Mouse (Mus musculus): ENCODE measurements around the gene Dcaf17. TPM values are rescaled to one million over a fixed set of nuclear protein-coding genes. Genes with fewer than 3 reads are reported as not detected.

The Dcaf17 gene
- polyA plus RNA-seq, 1 experiment, result 2.9 TPM

GRCm38 (mm10) chr2:71142410-71142809 lies 87.3 kb downstream of the Dcaf17 start:
- 26% methylated on average over 7 of the region's 7 CpGs for WGBS
- no peak overlapping the region for H3K4me3 ChIP-seq (ENCODE audit: extremely low read depth, insufficient read depth, insufficient read length)
- H3K4me1 ChIP-seq (ENCODE audit: control insufficient read depth, insufficient read depth, insufficient read length), result no peaks in the 10 kb centered on the region

DNA sequence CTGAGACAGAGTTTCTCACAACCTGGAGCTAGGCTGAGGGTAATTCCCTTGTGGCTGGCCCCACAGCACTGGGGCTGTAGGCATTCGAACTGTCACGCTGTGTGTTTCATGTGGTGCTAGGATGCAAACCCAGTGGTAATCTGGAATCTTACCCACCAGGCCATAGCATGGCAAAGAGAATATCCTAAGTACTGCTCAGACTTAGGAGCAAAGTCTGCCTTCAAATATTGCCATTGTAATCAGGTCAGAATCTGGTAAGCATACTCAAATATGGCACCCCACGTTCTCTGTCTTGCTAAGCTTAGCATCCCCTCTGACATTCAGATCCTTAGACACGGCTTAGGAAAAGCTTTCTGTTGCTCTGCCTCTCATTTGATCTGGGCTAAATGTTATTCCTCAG lies 90.7 kb downstream of the Dcaf17 start:
- no peak for DNase-seq (ENCODE audit: low read depth in 1 of 2, low spot score in 2 of 2)
- Histone ChIP-seq H3K27me3 (ENCODE audit: control insufficient read depth, insufficient read depth, low read length) (no peaks in the 10 kb centered on the region), H3K4me3 (ENCODE audit: extremely low read depth, insufficient read depth, insufficient read length) (no peak overlapping the region), H3K4me1 (ENCODE audit: control insufficient read depth, insufficient read depth, insufficient read length) (no peaks in the 10 kb centered on the region), H3K27ac (ENCODE audit: insufficient read depth, low read length) (no peak overlapping the region), H3K36me3 (ENCODE audit: control insufficient read depth, insufficient read depth, low read length) (no peaks in the 10 kb centered on the region)
- WGBS, result 93% methylated on average over 4 of the region's 4 CpGs
- TF ChIP-seq POLR2A (IDR thresholded peaks at IDR 0.05; ENCODE audit: low read depth, low read length), result no peak
- no peak for TF ChIP-seq CTCF (IDR thresholded peaks at IDR 0.05; ENCODE audit: extremely low read depth, insufficient read depth, insufficient read length, insufficient replicate concordance)

More at GRCm38 (mm10) chr2:71142410-71142809, 87.3 kb downstream of the Dcaf17 start:
- DNase-seq (ENCODE audit: low read depth in 1 of 2, low spot score in 2 of 2), result no peak
- H3K36me3 ChIP-seq (ENCODE audit: control insufficient read depth, insufficient read depth, low read length), result no peaks in the 10 kb centered on the region
- no peak overlapping the region for H3K27ac ChIP-seq (ENCODE audit: insufficient read depth, low read length)
- TF ChIP-seq POLR2A (IDR thresholded peaks at IDR 0.05; ENCODE audit: low read depth, low read length) (no peak), CTCF (IDR thresholded peaks at IDR 0.05; ENCODE audit: extremely low read depth, insufficient read depth, insufficient read length, insufficient replicate concordance) (no peak)
- H3K27me3 ChIP-seq (ENCODE audit: control insufficient read depth, insufficient read depth, low read length), result no peaks in the 10 kb centered on the region

GRCm38 (mm10) chr2:71146266-71146665 lies 91.1 kb downstream of the Dcaf17 start:
- DNase-seq (ENCODE audit: low read depth in 1 of 2, low spot score in 2 of 2), result no peak
- WGBS, result 61% methylated on average over 3 of the region's 3 CpGs
- no peaks in the 10 kb centered on the region for H3K36me3 ChIP-seq (ENCODE audit: control insufficient read depth, insufficient read depth, low read length)
- H3K4me1 ChIP-seq (ENCODE audit: control insufficient read depth, insufficient read depth, insufficient read length), result no peaks in the 10 kb centered on the region
- H3K27ac ChIP-seq (ENCODE audit: insufficient read depth, low read length), result no peak overlapping the region
- no peak overlapping the region for H3K4me3 ChIP-seq (ENCODE audit: extremely low read depth, insufficient read depth, insufficient read length)
- TF ChIP-seq CTCF (IDR thresholded peaks at IDR 0.05; ENCODE audit: extremely low read depth, insufficient read depth, insufficient read length, insufficient replicate concordance), result no peak
- TF ChIP-seq POLR2A (IDR thresholded peaks at IDR 0.05; ENCODE audit: low read depth, low read length), result no peak
- no peaks in the 10 kb centered on the region for H3K27me3 ChIP-seq (ENCODE audit: control insufficient read depth, insufficient read depth, low read length)

- TF ChIP-seq POLR2A (IDR thresholded peaks at IDR 0.05; ENCODE audit: low read depth, low read length) (no peak), CTCF (IDR thresholded peaks at IDR 0.05; ENCODE audit: extremely low read depth, insufficient read depth, insufficient read length, insufficient replicate concordance) (no peak)
- no peaks in the 10 kb centered on the region for H3K27me3 ChIP-seq (ENCODE audit: control insufficient read depth, insufficient read depth, low read length)
- H3K36me3 ChIP-seq (ENCODE audit: control insufficient read depth, insufficient read depth, low read length), result no peaks in the 10 kb centered on the region
- H3K27ac ChIP-seq (ENCODE audit: insufficient read depth, low read length), result no peak overlapping the region
- no peaks in the 10 kb centered on the region for H3K4me1 ChIP-seq (ENCODE audit: control insufficient read depth, insufficient read depth, insufficient read length)
- DNase-seq (ENCODE audit: low read depth in 1 of 2, low spot score in 2 of 2), result no peak
- WGBS, result 71% methylated on average over 6 of the region's 6 CpGs
- H3K4me3 ChIP-seq (ENCODE audit: extremely low read depth, insufficient read depth, insufficient read length), result no peak overlapping the region
Observed at GRCm38 (mm10) chr2:71147816-71148215, 92.7 kb downstream of the Dcaf17 start.

Other genes with a start within 250 kb of the Dcaf17 start
- 8.4 and 9.6 TPM in 2 replicates for gene Tlk1, start 229.6 kb upstream of the Dcaf17 start, polyA plus RNA-seq (2012; rRNA removed)
- gene Mettl8, start 255 bp downstream of the Dcaf17 start, polyA plus RNA-seq (2012; rRNA removed), result 3.5 TPM in 2 replicates
- gene Cybrd1, start 62.6 kb downstream of the Dcaf17 start, polyA plus RNA-seq (2012; rRNA removed), result 1.1 and 1.2 TPM in 2 replicates
- gene Dync1i2, start 156.4 kb downstream of the Dcaf17 start, polyA plus RNA-seq (2012; rRNA removed), result 6.2 and 7.7 TPM in 2 replicates